Mouse (Mus musculus): Measurements from ENCODE around the gene Med23. TPM values are rescaled to one million over a fixed set of nuclear protein-coding genes. Genes with fewer than 3 reads are reported as not detected.

The Med23 gene
- polyA plus RNA-seq, 1 experiment from 2014 or later = 17.7 TPM

GRCm38 (mm10) chr10:24959043-24959916 lies 89.5 kb downstream of the Med23 start:
- no peak for ATAC-seq (replicated peaks; ENCODE audit: insufficient number of reproducible peaks, low FRiP score, low TSS enrichment)
- Histone ChIP-seq H3K36me3 (ENCODE audit: control insufficient read depth, insufficient read depth, low read length) (no peaks in the 10 kb centered on the region), H3K4me2 (peak overlapping the region; percentile 57), H3K27ac (ENCODE audit: low read depth, low read length) (no peak overlapping the region), H3K4me3 (ENCODE audit: low read depth, low read length) (no peak overlapping the region), H3K9ac (ENCODE audit: low read depth, low read length) (no peak overlapping the region), H3K9me3 (replicated peaks; ENCODE audit: control insufficient read depth, low read length) (no peaks in the 10 kb centered on the region), H3K27me3 (ENCODE audit: control insufficient read depth, insufficient read depth, low read length) (no peaks in the 10 kb centered on the region), H3K4me1 (ENCODE audit: control insufficient read depth, insufficient read depth, low read length) (no peaks in the 10 kb centered on the region; the same call in 1 of the 2 replicates)
- 35% methylated on average over 15 of the region's 15 CpGs for WGBS (ENCODE audit: insufficient replicate concordance)

DNA sequence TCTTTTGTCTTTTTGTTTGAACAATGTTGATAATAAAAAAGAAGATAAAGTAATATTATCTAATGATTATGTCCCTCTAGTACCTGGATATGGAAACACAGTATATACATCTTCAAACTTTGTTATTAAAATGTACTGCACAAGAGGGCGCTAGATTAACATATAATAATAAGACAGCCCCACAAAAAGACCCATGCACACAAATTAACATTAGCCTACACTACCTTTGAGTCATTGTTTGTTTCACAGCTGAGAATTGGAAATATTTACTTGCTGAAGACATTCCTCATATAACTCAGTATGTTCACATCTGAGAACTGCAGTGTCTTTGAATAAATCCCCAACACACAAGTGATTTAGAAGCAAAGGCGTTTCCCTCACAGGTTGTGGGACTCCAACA lies 91.3 kb downstream of the Med23 start:
- no peaks in the 10 kb centered on the region for H3K36me3 ChIP-seq (ENCODE audit: control insufficient read depth, insufficient read depth, low read length)
- no peak overlapping the region for H3K9ac ChIP-seq (ENCODE audit: low read depth, low read length)
- ATAC-seq (replicated peaks; ENCODE audit: insufficient number of reproducible peaks, low FRiP score, low TSS enrichment) = no peak
- H3K4me1 ChIP-seq (ENCODE audit: control insufficient read depth, insufficient read depth, low read length) = peaks cover 1% of the 10 kb centered on the region; the same call in 1 of the 2 replicates
- no peak overlapping the region for H3K4me3 ChIP-seq (ENCODE audit: low read depth, low read length)
- no peak overlapping the region for H3K27ac ChIP-seq (ENCODE audit: low read depth, low read length)
- H3K27me3 ChIP-seq (ENCODE audit: control insufficient read depth, insufficient read depth, low read length) = no peaks in the 10 kb centered on the region
- H3K4me2 ChIP-seq = no peak overlapping the region
- WGBS (ENCODE audit: insufficient replicate concordance) = 46% methylated on average over 2 of the region's 2 CpGs
- H3K9me3 ChIP-seq (replicated peaks; ENCODE audit: control insufficient read depth, low read length) = no peaks in the 10 kb centered on the region

GRCm38 (mm10) chr10:24961889-24962288 lies 92.1 kb downstream of the Med23 start:
- H3K4me1 ChIP-seq (ENCODE audit: control insufficient read depth, insufficient read depth, low read length) = peaks cover 2% of the 10 kb centered on the region; the same call in 1 of the 2 replicates
- H3K4me3 ChIP-seq (ENCODE audit: low read depth, low read length) = no peak overlapping the region
- H3K36me3 ChIP-seq (ENCODE audit: control insufficient read depth, insufficient read depth, low read length) = no peaks in the 10 kb centered on the region
- H3K9me3 ChIP-seq (replicated peaks; ENCODE audit: control insufficient read depth, low read length) = no peaks in the 10 kb centered on the region
- no peak overlapping the region for H3K9ac ChIP-seq (ENCODE audit: low read depth, low read length)
- no peaks in the 10 kb centered on the region for H3K27me3 ChIP-seq (ENCODE audit: control insufficient read depth, insufficient read depth, low read length)
- H3K4me2 ChIP-seq = no peak overlapping the region
- ATAC-seq (replicated peaks; ENCODE audit: insufficient number of reproducible peaks, low FRiP score, low TSS enrichment) = no peak
- WGBS (ENCODE audit: insufficient replicate concordance) = 61% methylated on average over 2 of the region's 2 CpGs
- H3K27ac ChIP-seq (ENCODE audit: low read depth, low read length) = no peak overlapping the region

Small RNAs within 50 kb of the gene (microRNA-seq; reads per million reads assigned to microRNA genes)
- gene Mir6905 (ENCODE audit: borderline number of aligned reads) = not detected

Other genes with a start within 250 kb of the Med23 start
- gene Enpp1, start 157.8 kb upstream of the Med23 start, polyA plus RNA-seq (2014; fragmentation: Nextera tagmentation; extraction: Ambion mirVana) = 6.3 and 8.2 TPM in 2 replicates
- gene Enpp3, start 27.2 kb upstream of the Med23 start, polyA plus RNA-seq (2014; fragmentation: Nextera tagmentation; extraction: Ambion mirVana) = 2.0 and 2.1 TPM in 2 replicates
- 1.1 TPM in 2 replicates for gene Arg1, start 57.5 kb downstream of the Med23 start, polyA plus RNA-seq (2014; fragmentation: Nextera tagmentation; extraction: Ambion mirVana)